Mouse (Mus musculus) left cerebral cortex, postnatal 25 days (tissue): ENCODE data around the gene Car11. TPM values are rescaled to one million over a fixed set of nuclear protein-coding genes. Genes with fewer than 3 reads are reported as not detected.

Experiments
- DNase-seq, 2 experiments: peaks; one replicate each; pipeline ENCODE4 v3.0.0; 2022; ENCODE audit warnings: low spot score in 2 of 2, mixed read lengths in 1 of 2
- intact Hi-C: fragments of 180-260 bp; cut with DNase I; formaldehyde crosslinking; loops from one replicate; pipeline ENCODE4 v1.15.1; 2025
- total RNA-seq, 2 experiments: library from RNA; stranded (reverse); gene quantifications; 2 replicates each; pipeline ENCODE4 v1.2.3; 2021

Gene Car11
- total RNA-seq, 2 experiments from 2014 or later: 184 to 223 TPM

- peak; percentile 69 to 78 for DNase-seq
- intact Hi-C loops: no loop called here
Observed at GRCm38 (mm10) chr7:45744387-45744786, 44.7 kb downstream of the Car11 start.

GRCm38 (mm10) chr7:45746518-45746917, 46.9 kb downstream of the Car11 start:
- intact Hi-C loops: no loop called here

DNA sequence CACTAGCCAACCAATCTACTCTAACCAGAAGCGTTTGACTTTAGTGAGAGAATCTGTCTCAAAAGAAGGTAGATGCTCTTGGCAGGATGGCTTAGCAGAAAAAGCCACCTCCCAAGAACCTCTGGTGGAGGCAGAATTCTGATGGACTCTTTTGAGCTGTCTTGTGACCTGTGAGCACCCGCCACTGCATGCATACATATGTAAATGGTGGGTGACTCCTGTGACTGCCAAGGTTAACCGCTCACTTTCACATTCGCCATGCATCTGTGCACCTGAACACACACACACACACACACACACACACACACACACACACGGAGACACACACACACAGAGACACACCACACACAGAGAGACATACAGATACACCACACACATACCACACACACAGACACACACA, 47.8 kb downstream of the Car11 start:
- intact Hi-C loops: no loop called here
- DNase-seq: no peak

More at GRCm38 (mm10) chr7:45746518-45746917, 46.9 kb downstream of the Car11 start:
- DNase-seq: no peak

GRCm38 (mm10) chr7:45748110-45748509, 48.5 kb downstream of the Car11 start:
- no peak for DNase-seq
- intact Hi-C loops: no loop called here

DNA sequence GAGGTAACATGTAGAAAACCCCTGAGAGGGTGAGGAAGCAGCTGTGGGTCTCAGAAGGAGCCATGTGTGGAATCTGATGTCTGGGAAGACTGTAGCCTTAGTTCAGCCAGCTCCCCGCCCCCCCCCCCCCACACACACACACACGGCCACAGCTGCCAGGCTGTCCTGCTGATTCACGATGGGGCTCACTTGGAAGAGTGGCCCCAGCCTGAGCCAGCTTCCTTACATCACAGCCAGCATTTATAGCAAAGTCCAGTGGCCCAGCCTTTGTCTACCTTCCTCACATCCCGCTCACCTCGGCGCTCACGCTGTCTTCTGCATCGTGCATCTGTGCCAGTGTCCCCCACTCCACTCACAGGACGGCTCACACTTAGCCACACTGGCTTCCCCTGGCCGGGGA, 49.8 kb downstream of the Car11 start:
- intact Hi-C loops: no loop called here
- no peak for DNase-seq

DNA sequence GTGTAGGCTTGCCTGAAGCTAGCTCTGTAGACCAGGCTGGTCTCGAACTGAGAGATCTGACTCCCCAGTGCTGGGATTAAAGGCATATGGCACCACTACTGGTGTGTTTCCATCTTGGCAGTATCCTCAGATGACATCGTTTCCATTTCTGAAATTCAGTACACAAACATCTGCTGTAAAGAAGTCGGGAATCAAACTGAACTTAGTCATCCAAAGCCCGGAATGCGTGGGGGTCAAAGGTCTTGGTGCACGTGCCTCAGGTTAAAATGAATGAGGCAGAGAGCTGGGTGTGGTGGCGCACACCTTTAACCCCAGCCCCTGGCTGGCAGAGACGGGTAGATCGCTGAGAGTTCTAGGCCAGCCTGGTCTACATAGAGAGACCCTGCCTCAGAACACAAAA, 50.5 kb downstream of the Car11 start:
- no peak for DNase-seq
- intact Hi-C loops: no loop called here

Other genes with a start within 250 kb of the Car11 start
- 100 to 1,000 TPM; 207 to 225 TPM for gene Ftl1, start 240.0 kb upstream of the Car11 start, total RNA-seq
- gene Bax, start 232.9 kb upstream of the Car11 start, total RNA-seq: 10 to 100 TPM; 67.0 to 69.8 TPM
- not detected for gene Tulp2, start 218.0 kb upstream of the Car11 start, total RNA-seq
- gene Gm45808, start 213.0 kb upstream of the Car11 start, total RNA-seq: under 1 TPM in 1 of 2 experiments, not detected in 1; 0.73 TPM
- 1 to 10 TPM; 2.7 to 4.0 TPM for gene Dhdh, start 211.0 kb upstream of the Car11 start, total RNA-seq
- 100 to 1,000 TPM; 103 to 105 TPM for gene Nucb1, start 189.4 kb upstream of the Car11 start, total RNA-seq
- 10 to 100 TPM; 22.0 to 22.2 TPM for gene Ppp1r15a, start 173.6 kb upstream of the Car11 start, total RNA-seq
- gene Plekha4, start 173.5 kb upstream of the Car11 start, total RNA-seq: 1 to 10 TPM; 1.2 to 2.7 TPM
- under 1 TPM in 1 of 2 experiments, not detected in 1; 0.25 TPM for gene Hsd17b14, start 144.9 kb upstream of the Car11 start, total RNA-seq
- 10 to 100 TPM; 23.0 to 23.6 TPM for gene Bcat2, start 129.7 kb upstream of the Car11 start, total RNA-seq
- not detected for gene Fgf21, start 84.4 kb upstream of the Car11 start, total RNA-seq
- gene Fut1, start 82.6 kb upstream of the Car11 start, total RNA-seq: under 1 TPM in 1 of 2 experiments, not detected in 1; 0.21 TPM
- gene Izumo1, start 78.0 kb upstream of the Car11 start, total RNA-seq: not detected
- gene Rasip1, start 72.4 kb upstream of the Car11 start, total RNA-seq: 1 to 10 TPM; 8.1 to 8.2 TPM
- gene Mamstr, start 59.9 kb upstream of the Car11 start, total RNA-seq: 1 to 10 TPM; 2.4 to 3.6 TPM
- gene Fut2, start 33.4 kb upstream of the Car11 start, total RNA-seq: under 1 TPM in 1 of 2 experiments, not detected in 1; 0.21 TPM
- gene Ntn5, start 15.8 kb upstream of the Car11 start, total RNA-seq: 1 to 10 TPM; 3.4 to 3.5 TPM
- gene Sec1, start 5.4 kb upstream of the Car11 start, total RNA-seq: under 1 TPM; 0.37 to 0.48 TPM
- gene Dbp, start 5.2 kb downstream of the Car11 start, total RNA-seq: 100 to 1,000 TPM in 1 of 2 experiments, 10 to 100 TPM in 1; 66.2 to 147 TPM
- gene Rpl18, start 15.6 kb downstream of the Car11 start, total RNA-seq: 100 to 1,000 TPM; 315 to 323 TPM
- gene Sphk2, start 18.2 kb downstream of the Car11 start, total RNA-seq: 10 to 100 TPM; 29.7 to 29.8 TPM
- gene Fam83e, start 21.4 kb downstream of the Car11 start, total RNA-seq: under 1 TPM; 0.11 to 0.23 TPM
- not detected for gene Spaca4, start 26.0 kb downstream of the Car11 start, total RNA-seq
- gene Lmtk3, start 83.9 kb downstream of the Car11 start, total RNA-seq: 100 to 1,000 TPM; 220 to 235 TPM
- gene Sult2b1, start 84.8 kb downstream of the Car11 start, total RNA-seq: 10 to 100 TPM in 1 of 2 experiments, 1 to 10 TPM in 1; 8.6 to 12.4 TPM
- gene Cyth2, start 114.7 kb downstream of the Car11 start, total RNA-seq: 100 to 1,000 TPM; 204 to 210 TPM
- 1 to 10 TPM; 2.6 to 2.7 TPM for gene Kcnj14, start 124.9 kb downstream of the Car11 start, total RNA-seq
- gene Grwd1, start 131.1 kb downstream of the Car11 start, total RNA-seq: 10 to 100 TPM; 21.0 to 23.2 TPM
- gene Kdelr1, start 172.9 kb downstream of the Car11 start, total RNA-seq: 10 to 100 TPM; 81.2 to 84.0 TPM
- gene Grin2d, start 178.5 kb downstream of the Car11 start, total RNA-seq: 10 to 100 TPM; 10.9 TPM
- gene Syngr4, start 196.9 kb downstream of the Car11 start, total RNA-seq: not detected
- gene Tmem143, start 197.1 kb downstream of the Car11 start, total RNA-seq: 10 to 100 TPM; 17.6 to 20.1 TPM
- gene Emp3, start 221.6 kb downstream of the Car11 start, total RNA-seq: 1 to 10 TPM; 6.6 to 7.2 TPM
- gene Ccdc114, start 224.2 kb downstream of the Car11 start, total RNA-seq: 1 to 10 TPM; 1.6 to 2.9 TPM